Mouse (Mus musculus): Measurements from ENCODE around the gene Ccdc155.

Ccdc155 gene

DNA sequence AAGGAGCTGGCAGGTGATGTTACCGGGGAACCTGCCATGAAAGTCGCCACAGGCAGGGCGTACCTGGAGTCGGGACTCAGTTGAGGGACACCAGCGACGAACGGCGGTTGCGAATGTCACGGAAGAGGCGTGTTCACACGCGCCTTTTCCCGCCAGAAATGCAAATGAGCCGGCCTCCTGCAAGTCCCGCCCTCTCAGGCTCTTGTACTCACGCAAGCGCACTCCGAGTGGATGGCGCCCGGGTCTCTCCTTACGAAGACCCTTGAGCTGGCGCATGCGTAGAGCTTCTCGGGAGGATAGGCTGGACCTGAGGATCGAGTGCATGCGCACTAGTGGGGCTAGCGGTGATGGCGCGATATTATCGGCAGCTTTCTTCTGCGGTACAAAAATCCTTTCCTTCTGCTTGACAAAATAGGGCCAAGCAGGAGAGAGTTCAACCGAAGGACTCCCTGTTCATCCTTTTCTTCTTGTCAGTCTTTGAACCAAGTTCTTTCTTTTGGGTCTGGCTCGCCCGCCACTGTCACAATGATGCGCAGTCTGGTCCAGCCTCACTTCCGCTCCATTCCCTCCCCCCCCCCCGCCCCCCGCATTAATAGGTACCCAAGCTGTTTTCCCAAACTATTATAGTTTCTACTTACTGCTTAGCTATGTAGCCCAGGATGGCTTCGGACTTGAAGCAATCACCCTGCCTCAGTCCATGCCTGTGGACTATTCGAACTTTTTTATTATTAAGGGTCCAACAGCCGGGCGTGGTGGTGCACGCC is at the start of gene Ccdc155:
TSS of gene Ccdc155 (minus strand) at position 513 of the 764 bp plus-strand sequence.
- DNase-seq, result peak; percentile 82 to 84

DNA sequence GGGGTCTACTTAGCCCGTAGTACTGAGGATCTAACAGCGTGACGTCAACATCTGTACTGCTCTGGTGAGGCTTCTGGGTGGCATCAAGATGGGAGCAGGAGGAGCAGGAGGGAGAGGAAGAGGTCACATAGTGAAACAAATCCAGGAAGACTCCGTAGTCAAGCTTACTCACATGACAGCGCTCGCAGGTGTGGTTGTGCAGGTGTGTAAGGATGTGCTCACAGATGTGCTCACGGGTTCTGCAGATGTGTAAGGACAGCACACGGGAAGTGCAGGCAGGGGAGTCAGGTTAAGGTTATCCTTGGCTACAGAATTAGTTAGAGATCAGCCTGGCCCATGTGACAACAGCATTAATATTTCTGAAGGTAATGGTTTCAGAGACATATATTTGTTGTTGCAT is 49.1 kb upstream of the Ccdc155 start:
- DNase-seq, result no peak

DNA sequence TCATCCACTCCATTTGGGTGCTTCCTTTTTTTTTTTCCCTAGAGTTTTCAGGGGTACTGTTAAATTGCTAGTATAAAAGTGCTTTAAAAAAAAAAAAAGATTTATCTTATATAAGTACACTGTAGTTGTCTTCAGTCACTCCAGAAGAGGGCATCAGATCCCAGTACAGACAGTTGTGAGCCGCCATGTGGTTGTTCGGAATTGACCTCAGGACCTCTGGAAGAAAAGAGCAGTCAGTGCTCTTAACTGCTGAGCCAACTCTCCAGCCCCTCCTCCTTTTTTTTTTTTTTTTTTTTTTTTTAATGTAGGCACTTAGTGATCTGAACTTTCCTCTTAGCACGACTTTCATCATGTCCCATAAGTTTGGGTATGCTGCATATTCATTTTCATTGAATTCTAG is 43.0 kb upstream of the Ccdc155 start:
- no peak for DNase-seq

DNA sequence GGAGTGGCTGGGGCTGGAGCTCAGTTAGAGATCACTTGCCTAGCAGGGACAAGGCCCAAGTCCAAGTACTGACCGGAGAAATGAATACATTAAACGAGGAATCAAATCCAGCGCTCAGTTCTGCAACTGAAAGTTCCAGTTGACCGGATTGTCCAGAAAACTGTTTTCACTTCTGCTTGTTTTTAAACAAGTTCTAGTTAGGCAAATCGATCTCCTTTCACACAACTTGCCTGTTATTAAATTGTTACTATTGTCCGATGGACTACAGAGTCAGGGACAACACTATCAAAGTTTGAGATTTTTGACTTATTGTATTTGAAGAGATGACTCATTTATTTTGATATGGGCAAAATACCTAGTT is 36.7 kb upstream of the Ccdc155 start:
- no peak for DNase-seq

DNA sequence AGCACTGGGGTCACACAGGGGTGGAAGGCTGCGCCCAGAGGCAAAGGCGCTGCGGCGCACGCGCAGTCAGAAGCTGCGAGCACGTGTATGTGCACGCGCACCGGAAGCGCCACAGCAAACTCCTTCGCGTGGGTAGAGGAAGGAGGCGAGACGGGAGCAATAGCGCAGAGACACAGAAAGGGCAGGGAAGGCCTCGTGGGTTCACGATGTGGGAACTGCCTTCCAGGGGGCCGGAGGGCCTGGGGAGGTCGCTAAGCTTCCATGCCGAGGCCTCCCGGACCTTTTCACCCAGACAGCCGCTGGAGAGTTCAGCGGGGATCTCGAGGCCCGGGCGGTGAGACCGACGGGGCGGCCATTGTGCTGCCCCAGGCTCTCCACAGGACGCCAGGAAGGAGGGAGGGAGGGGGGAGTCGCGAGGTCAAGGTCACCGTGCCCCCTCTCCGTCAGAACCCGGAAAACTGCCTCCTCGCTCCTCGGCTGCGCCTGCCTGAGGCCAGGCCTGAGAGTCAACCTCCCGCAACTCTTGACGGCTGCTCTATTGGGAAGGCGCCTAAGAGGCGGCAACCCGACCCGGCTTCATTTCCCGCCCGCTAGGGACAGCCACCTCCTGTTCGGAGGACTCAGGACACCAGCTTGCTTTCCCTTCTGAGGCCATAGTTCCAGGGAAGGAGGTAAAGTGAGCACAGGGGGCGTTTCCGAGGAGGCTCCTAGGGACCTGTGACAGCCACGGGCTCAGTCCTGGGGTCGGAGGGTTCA is 36.1 kb upstream of the Ccdc155 start, which contains the start of gene Slc6a16:
TSS of gene Slc6a16 (plus strand) at position 453 of the 756 bp plus-strand sequence.
- DNase-seq, result peak in 1 of 2 experiments; percentile 45

DNA sequence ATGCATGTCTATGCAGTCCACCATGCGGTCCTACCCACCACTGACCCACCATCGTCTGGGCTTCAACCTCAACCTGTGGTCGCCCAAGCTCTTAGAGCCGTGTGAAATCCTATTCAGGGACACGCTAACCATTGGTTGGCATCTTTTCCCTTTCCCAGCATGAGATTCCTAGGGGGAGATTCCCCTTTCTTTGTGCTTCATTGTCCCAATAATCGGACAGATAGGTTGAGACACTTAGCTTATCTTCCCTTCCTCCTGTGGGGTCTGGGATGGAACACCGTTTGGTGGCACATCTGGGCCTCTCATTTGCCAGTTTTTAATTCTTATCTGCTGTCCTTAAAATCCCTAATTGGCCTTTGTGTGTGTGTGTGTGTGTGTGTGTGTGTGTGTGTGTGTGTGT is 35.4 kb upstream of the Ccdc155 start:
- no peak for DNase-seq

DNA sequence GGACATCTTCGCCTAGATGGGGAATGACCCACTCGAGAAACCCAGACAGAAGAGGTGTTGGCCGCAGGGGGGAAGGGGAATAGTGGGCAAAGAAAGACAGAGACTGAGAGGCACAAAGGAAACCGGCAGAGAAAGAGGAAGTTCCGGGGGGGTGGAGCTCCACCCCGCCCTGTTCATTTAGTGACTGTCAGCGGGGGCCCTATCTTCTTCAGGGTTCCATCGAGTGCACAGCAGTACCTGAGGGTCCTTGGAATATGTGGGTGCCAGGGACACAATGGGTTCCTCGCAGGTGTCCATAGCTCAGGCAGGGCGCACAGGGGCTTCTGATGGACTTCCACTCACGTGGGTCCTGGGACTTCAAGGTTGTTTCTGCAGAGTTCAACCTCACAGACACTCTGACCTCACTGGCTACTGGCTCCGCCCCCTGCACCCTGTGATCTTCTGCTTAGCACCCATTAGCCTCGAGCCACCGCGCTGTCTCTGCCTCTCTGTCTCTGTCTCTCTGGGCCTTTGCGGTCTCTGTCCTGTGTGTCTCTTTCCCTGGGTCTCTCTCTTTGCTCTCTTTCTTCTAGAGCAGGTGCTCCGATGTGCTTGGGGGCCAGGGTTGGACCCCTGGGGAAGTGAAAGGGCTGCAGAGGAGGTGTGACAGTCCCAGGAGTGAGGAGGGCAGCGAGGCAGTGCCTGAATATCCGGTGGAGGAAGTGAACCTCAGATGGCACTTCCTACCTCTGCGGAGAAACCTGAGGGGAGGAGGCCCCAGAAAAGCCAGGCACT is 34.2 kb upstream of the Ccdc155 start, which contains the start of gene Cd37:
TSS of gene Cd37 (minus strand) at position 393 of the 774 bp plus-strand sequence.
- no peak for DNase-seq

DNA sequence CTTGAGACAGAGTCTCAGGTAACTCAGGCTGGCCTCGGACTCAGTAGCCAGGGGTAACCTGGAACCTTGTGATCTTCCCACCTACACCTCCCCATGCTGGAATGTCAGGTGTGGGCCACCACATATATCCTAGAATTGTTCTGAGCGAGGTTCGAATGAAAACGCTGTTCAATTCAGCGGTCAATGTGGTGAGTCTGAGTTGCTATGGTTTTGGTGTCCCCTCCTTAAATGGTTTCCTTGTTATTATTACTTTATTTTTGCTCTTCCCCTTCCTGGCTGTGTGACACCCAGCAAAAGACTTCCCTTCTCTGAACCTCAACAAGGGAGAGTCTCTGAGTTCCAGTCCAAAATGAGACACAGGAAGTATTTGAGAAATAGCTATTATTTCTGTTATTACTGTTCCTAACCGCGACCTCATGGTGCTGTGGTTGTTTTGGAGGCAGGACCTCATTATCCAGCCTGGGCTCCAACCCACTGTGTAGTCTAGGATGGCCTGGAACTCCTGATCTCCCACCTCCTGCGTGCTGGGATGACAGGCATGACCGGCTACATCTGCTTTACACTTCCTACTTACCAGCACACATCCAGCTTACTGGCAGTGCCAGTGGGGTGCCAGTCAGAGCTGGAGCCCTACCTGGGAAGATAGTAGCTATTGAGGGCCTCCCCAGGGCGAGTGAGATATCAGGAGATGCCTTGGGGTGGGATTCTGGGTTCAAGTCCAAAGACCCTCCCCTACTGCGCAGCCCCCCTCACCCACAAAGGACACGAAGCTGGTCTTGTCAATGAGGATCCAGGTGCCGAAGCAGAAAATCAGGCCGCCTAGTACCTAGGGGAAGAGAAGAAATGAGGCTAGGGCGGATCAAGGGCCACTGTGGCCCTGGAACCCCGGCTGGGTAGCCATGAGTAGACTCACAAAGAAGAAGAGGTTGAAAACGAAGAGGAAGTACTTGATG is 33.3 kb upstream of the Ccdc155 start:
- DNase-seq, result no peak

DNA sequence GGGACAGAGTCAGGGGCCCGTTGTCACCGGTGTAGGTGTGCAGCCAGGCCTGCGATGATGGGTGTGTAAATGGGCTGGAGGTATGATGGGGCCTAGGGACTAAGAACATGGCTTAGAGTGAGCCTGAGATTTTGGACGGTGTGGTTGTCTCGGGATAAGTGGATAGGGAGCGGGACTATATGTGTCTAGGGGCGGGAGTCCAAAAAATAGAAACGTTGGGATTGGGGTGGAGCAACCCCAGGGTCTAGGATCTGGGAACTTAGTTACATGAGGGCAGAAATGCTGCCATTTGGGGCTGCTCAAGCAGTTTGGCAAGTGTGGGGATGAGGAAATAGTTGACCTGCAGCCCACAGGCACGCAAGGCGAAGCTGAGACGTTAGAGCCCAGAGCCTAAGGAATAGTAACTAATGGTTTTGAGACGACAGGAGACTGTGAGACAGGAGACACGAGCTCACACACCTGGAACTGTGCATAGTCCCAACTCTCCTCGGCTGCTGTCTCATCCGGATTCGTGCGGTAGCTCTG is 31.0 kb upstream of the Ccdc155 start:
- no peak for DNase-seq

DNA sequence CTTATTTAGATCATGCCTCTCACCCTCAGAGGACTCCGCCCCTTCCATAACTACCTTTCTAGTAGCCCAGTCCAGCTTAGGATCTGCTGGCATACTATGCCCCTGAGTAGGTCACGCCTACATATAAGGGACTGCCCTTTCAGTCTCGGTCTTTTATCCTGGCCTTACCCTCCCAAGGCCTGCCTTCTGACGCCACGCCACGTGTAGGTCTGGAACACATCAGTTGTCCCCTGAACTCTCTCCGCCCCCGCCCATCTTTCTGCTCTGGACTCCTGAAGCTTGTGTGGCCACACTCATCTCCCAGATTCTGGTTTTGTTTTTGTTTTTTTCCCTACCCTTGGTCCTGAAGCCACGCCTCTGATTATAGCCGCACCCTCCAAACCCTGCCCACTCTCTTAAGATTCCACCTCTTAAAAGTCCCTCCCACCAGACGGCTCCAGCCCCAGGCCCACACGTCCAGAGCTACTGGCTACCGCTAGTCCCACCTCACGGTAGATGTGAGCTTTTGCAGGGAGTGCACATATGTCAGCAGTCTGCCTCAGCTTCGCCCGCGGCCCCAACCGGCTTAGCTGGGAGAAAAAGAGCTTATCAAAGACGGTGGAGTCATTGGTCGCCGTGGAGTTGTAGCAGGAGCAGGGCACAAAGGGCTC is 30.4 kb upstream of the Ccdc155 start:
- DNase-seq, result peak in 1 of 2 experiments; percentile 17

DNA sequence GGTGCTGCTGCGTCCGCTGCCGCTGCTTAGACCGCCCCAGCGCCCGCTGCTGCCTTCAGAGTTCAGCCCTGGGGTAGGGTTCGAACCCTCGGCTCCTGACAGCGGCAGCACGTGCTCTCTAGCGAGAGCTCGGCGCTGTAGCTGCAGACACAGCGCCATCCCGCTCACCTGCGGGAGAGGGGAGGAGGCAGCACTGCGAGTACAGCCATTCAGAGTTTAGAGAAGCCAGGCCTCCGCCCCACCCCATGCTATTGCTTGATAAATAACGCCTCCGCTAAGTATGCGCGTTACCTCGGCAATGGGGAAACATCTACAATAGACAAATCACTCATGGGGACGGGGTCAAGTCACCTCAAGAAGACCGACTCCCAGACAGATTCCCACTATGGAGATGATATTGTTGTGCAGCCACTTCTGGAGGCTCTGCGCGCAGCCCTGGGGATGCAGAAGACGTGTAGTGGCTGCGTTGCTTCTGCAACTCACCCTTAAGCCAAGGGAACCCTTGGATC is 29.7 kb upstream of the Ccdc155 start:
- DNase-seq, result no peak

DNA sequence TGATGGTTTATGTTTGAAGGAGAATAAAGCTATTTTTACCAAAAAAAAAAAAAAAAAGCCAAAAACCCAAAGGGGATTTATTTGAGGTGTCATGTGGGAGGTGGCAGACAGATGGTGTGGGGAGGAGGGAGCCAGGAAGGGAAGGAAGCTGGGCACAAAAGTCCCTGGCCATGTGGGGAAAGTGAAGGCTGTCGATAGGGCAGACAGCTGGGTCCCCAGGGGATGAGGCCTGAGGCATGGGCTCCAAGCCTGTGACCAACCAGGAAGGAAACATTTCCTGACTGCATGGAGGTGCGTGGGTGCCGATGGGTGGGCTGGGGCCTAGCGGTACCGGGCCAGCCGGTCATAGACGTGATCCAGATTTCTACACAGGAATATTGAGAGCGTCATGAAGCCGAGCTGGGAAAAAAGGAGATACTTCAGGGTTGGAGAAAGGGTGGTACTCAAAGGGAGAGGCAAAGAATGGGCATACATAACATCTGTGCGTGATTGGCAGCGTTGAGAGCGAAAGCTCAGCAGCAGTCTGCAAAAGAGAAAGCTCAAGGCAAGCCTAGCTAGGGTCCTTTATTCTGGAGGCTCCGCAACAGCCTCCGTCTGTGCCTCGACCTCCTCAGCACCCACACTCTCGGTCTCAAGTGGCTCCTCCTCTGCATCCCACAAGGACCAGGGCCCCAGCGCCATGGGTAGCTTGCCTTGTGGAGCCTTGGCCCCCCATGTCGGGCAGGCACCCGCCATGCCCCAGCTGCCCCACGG is 29.1 kb upstream of the Ccdc155 start:
- DNase-seq, result no peak

DNA sequence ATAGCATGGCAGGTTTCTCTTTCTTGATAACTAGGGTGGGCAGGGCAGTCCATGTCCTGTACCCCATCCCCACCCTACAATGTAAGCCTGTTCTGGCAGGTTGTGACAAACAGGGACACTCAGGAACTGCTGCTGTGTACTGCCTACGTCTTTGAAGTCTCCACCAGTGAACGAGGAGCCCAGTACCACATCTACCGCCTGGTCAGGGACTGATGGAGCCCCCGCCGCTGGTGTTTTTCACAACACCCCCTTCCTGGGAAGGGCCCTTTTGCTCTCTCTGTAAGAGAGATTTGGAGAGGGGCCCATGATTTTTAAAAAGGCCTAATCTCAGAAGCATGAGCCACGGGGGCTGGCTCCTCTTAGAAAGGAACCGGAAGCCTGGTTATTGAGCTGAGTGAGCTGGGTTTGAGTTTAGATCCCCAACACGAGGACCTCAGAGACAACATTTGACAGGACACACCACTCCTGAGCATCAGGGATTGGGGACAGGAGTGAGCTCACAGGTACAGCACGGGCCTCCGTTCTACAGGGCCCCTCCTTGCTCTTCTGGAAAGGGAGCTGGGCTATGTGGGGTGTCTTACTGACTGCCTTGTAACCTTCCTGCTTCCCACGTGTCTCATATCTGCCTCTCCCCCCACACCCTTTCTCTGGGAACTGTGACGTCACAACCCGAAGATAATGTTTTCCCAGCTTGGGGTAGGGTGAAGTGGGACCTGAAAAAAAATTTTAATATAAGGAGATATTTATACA is 28.2 kb upstream of the Ccdc155 start:
- no peak for DNase-seq

DNA sequence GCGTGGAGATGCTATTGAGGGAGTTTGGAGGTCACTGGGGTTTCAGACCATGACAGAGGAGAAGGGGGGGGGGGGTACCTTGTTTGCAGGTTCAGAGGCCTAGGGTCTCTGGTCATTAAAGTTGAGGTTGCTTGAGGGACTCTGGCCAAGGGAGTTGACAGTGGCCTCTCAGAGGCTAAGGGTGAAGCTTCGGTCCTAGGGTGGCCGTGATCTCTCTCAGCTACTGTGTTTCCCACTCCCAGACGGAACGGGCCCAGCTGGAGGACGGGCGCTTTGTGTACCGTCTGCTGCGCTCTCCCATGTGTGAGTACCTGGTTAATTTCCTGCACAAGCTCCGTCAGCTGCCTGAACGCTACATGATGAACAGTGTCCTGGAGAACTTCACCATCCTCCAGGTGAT is 27.2 kb upstream of the Ccdc155 start:
- DNase-seq, result no peak

DNA sequence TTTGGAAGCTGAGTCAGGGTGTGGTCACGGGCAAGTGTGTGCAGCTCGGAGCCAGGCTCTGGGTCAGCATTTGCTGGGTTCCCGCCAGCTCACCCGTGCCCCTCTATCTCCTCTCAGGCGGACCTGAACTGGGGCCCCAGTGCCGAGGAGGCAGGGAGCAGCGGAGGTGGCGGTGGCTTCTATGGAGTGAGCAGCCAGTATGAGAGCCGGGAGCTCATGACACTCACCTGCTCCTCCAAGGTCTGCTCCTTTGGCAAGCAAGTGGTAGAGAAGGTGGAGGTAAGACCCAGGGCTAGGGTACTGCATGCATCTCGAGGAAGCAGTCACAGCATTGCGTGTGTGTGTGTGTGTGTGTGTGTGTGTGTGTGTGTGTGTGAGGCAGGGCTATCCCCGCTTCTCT is 26.5 kb upstream of the Ccdc155 start:
- no peak for DNase-seq

DNA sequence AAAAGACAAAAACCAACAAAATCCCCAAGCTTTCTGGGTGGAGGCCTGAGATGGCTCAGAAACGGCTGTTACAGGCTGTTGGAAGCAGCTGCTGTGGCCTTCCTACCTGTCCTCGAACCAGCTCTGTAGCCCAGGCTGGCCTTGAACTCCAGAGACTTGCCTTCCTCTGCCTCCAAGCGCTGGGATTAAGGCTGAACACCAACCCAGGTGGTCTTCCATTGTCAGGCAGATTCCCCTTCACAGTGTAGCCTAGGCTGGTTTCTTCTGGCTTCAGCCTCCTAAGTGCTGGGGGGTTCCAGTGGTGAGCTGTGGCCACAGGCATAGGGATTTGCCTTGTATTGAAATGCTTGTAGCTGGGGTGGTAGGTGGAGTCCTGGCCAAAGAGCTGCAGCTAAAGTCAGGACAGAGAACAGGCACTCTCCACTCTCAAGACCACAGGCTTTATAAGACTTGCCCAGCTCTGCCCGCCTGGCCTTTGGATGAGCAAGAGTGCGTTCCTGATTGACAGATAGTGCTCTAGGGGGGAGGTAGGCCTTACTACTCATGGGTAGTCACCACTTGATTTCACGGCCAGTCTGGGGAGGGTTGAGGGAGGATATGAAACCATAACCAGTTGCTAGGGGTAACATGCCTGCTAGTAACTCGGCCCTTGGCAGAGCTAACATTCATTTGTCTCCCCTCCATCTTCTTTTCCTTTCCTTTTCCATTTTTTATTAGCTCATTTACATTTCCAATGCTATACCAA is 24.9 kb upstream of the Ccdc155 start:
- DNase-seq, result no peak

DNA sequence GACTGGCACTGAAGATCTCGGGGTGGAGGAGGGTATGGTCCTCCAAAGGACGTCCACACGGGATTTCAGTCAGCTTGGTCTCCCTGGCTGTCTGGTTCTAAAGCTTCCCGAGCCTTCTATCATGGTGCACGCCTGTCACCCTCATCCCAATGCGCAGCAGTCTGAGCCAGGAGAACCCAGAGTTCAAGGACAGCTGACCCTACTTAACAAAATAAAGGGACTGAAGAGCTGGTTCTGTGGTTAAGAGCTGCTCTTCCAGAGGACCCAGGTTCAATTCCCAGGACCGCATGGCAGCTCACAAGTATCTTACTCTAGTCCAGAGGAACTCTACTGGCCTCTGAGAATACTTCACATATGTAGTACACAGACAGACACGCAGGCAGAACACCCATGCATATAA is 24.4 kb upstream of the Ccdc155 start:
- DNase-seq, result no peak

DNA sequence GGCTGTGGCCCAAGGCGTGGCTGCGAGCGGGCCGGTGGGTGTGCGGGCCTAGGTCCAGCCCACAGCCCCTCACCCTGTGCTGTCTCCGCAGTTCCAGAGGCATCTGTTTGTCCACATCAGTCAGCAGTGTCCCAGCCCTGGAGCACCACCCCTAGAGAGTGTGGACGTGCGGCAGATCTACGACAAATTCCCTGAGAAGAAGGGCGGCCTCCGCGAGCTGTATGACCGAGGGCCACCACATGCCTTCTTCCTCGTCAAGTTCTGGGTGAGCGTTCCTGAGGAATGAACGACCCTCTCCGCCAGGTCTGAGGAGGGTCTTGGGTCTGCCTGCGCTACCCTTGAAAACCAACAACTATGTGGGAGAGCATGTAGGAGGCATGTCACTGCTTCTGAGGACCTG is 23.9 kb upstream of the Ccdc155 start:
- no peak for DNase-seq

DNA sequence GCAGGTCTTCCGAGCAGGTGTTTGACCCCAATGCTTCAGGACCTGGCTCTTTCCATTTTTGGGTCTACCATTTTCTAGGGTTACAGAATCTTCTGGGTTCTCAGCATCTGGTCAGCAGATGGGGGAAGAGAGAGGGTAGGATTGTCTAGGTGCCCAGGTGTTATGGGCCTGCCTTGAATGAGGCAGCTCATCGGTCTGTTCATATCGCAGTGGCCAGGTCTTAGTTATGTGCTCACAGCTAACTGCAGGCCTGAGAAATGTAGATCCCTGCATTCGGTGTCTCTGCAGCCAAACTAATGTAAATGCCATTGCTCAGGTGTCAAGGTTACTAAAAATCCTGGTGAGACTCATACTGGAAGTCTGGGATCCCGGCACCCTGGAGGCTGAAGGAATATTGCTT is 21.7 kb upstream of the Ccdc155 start:
- no peak for DNase-seq
